Mouse (Mus musculus): Measurements from ENCODE around the gene Itga1. TPM values are rescaled to one million over a fixed set of nuclear protein-coding genes. Genes with fewer than 3 reads are reported as not detected.

Gene Itga1
- polyA plus RNA-seq, 1 experiment from 2014 or later: 6.1 TPM

DNA sequence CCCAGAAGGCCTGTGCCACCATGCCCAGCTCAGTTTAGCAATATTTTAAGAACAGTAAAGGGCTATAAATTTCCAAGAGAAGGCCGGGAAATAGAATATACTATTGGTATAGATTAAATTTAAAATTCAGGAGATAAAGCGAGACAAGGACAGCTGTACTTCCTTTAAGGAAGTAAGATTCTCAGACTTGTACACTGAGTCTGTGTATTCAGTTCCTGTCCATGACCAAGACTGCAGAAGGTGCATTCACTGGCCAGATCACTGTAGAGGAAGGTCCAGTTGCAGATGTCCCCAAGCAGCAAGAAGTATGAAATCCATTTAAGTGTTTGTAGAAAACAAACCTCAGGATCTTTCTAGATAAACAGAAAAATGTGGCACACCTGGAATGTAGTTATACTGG lies 28.3 kb upstream of the Itga1 start:
- H3K4me3 ChIP-seq (ENCODE audit: low read depth, low read length): no peak overlapping the region
- no peaks in the 10 kb centered on the region for H3K4me1 ChIP-seq (ENCODE audit: control insufficient read depth, insufficient read depth, low read length)
- no peaks in the 10 kb centered on the region for H3K9me3 ChIP-seq (replicated peaks; ENCODE audit: control insufficient read depth, low read length, poor library complexity, severe bottlenecking)
- no peak overlapping the region for H3K4me2 ChIP-seq (ENCODE audit: low read length)
- no peak for ATAC-seq
- H3K27me3 ChIP-seq (ENCODE audit: control insufficient read depth, insufficient read depth, low read depth, low read length): no peaks in the 10 kb centered on the region
- no peak overlapping the region for H3K27ac ChIP-seq (ENCODE audit: low read length)
- H3K9ac ChIP-seq (ENCODE audit: low read depth, low read length): no peak overlapping the region
- WGBS: 93% methylated on average over 2 of the region's 2 CpGs
- no peaks in the 10 kb centered on the region for H3K36me3 ChIP-seq (ENCODE audit: control insufficient read depth, insufficient read depth, low read length)

- H3K4me1 ChIP-seq (ENCODE audit: control insufficient read depth, insufficient read depth, low read length): no peaks in the 10 kb centered on the region
- no peaks in the 10 kb centered on the region for H3K36me3 ChIP-seq (ENCODE audit: control insufficient read depth, insufficient read depth, low read length)
- no peak overlapping the region for H3K4me2 ChIP-seq (ENCODE audit: low read length)
- no peak overlapping the region for H3K4me3 ChIP-seq (ENCODE audit: low read depth, low read length)
- no peak overlapping the region for H3K9ac ChIP-seq (ENCODE audit: low read depth, low read length)
- H3K9me3 ChIP-seq (replicated peaks; ENCODE audit: control insufficient read depth, low read length, poor library complexity, severe bottlenecking): no peaks in the 10 kb centered on the region
- WGBS: 88% methylated on average over 1 of the region's 1 CpGs
- ATAC-seq: no peak
- H3K27ac ChIP-seq (ENCODE audit: low read length): no peak overlapping the region
- no peaks in the 10 kb centered on the region for H3K27me3 ChIP-seq (ENCODE audit: control insufficient read depth, insufficient read depth, low read depth, low read length)
Observed at GRCm38 (mm10) chr13:115127826-115128225, 26.1 kb upstream of the Itga1 start.

DNA sequence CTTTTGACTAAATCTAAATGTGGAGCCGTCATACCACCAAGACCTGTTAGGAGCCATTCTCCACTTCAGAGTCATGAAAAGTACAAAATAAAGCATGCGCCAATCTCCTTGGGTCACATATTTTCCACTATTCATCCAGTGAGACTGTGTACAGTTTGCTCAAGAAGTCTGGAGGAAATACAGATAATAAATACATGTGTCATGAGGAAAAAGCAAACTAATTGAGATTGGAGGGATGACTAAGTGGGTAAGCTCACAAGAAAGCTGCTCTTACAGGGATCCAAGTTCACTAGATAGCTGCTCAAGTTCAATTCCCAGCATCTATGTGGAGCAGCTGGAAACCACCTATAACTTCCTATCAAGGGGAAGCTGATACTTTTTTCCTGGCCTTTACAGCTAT lies 24.8 kb upstream of the Itga1 start:
- Histone ChIP-seq H3K27me3 (ENCODE audit: control insufficient read depth, insufficient read depth, low read depth, low read length) (no peaks in the 10 kb centered on the region), H3K9ac (ENCODE audit: low read depth, low read length) (no peak overlapping the region), H3K4me2 (ENCODE audit: low read length) (no peak overlapping the region), H3K36me3 (ENCODE audit: control insufficient read depth, insufficient read depth, low read length) (no peaks in the 10 kb centered on the region), H3K4me3 (ENCODE audit: low read depth, low read length) (no peak overlapping the region), H3K4me1 (ENCODE audit: control insufficient read depth, insufficient read depth, low read length) (no peaks in the 10 kb centered on the region), H3K9me3 (replicated peaks; ENCODE audit: control insufficient read depth, low read length, poor library complexity, severe bottlenecking) (no peaks in the 10 kb centered on the region), H3K27ac (ENCODE audit: low read length) (no peak overlapping the region)
- no peak for ATAC-seq
- WGBS: 98% methylated on average over 2 of the region's 2 CpGs

DNA sequence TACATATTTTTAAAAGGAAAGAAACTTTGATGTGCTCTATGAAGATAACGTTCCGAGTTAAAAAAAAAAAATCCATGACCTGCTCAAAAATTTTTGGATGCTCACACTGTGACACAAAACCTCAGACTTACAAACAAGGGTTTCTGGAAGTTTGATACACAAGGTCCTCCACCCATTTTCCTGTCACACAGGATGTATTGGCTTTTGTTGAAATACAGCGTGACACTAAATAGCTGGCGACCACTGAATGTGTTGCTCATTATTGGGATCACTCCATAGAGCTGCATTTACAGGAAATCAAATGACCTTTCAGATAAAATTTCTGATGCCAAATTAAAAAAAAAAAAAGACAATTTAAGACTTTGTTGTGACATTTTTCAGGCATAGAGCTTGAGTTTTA lies 23.4 kb upstream of the Itga1 start:
- no peak overlapping the region for H3K9ac ChIP-seq (ENCODE audit: low read depth, low read length)
- no peak for ATAC-seq
- 90% methylated on average over 4 of the region's 4 CpGs for whole genome bisulfite sequencing
- no peaks in the 10 kb centered on the region for H3K9me3 ChIP-seq (replicated peaks; ENCODE audit: control insufficient read depth, low read length, poor library complexity, severe bottlenecking)
- no peaks in the 10 kb centered on the region for H3K4me1 ChIP-seq (ENCODE audit: control insufficient read depth, insufficient read depth, low read length)
- H3K36me3 ChIP-seq (ENCODE audit: control insufficient read depth, insufficient read depth, low read length): no peaks in the 10 kb centered on the region
- H3K4me2 ChIP-seq (ENCODE audit: low read length): no peak overlapping the region
- H3K27ac ChIP-seq (ENCODE audit: low read length): no peak overlapping the region
- H3K4me3 ChIP-seq (ENCODE audit: low read depth, low read length): no peak overlapping the region
- H3K27me3 ChIP-seq (ENCODE audit: control insufficient read depth, insufficient read depth, low read depth, low read length): no peaks in the 10 kb centered on the region

GRCm38 (mm10) chr13:115124521-115124920 lies 22.8 kb upstream of the Itga1 start:
- no peak overlapping the region for H3K27ac ChIP-seq (ENCODE audit: low read length)
- H3K27me3 ChIP-seq (ENCODE audit: control insufficient read depth, insufficient read depth, low read depth, low read length): no peaks in the 10 kb centered on the region
- WGBS: 90% methylated on average over 1 of the region's 1 CpGs
- H3K4me2 ChIP-seq (ENCODE audit: low read length): no peak overlapping the region
- H3K9ac ChIP-seq (ENCODE audit: low read depth, low read length): no peak overlapping the region
- H3K4me1 ChIP-seq (ENCODE audit: control insufficient read depth, insufficient read depth, low read length): no peaks in the 10 kb centered on the region
- no peak overlapping the region for H3K4me3 ChIP-seq (ENCODE audit: low read depth, low read length)
- no peaks in the 10 kb centered on the region for H3K36me3 ChIP-seq (ENCODE audit: control insufficient read depth, insufficient read depth, low read length)
- ATAC-seq: no peak
- no peaks in the 10 kb centered on the region for H3K9me3 ChIP-seq (replicated peaks; ENCODE audit: control insufficient read depth, low read length, poor library complexity, severe bottlenecking)

DNA sequence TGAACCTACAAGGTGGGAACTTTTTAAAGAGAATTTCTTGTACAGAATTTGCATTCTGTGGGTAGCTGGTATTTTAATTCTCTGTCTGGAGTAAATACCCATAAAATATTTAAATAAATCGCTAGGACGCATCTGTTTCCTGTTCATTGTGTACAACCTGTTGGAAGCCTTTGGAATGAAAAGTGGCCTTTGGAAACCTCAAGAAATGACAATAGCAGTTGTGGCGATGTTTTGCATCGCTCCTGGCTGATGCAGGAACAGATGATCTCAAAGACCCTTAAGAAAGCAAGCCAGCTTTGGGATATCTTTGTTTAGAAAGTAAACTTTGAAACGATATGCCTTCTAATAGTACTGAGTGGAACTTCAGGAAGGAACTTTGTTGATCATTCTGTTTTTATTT lies 17.0 kb upstream of the Itga1 start:
- H3K27me3 ChIP-seq (ENCODE audit: control insufficient read depth, insufficient read depth, low read depth, low read length): no peaks in the 10 kb centered on the region
- WGBS: 60% methylated on average over 5 of the region's 5 CpGs
- no peak for ATAC-seq

DNA sequence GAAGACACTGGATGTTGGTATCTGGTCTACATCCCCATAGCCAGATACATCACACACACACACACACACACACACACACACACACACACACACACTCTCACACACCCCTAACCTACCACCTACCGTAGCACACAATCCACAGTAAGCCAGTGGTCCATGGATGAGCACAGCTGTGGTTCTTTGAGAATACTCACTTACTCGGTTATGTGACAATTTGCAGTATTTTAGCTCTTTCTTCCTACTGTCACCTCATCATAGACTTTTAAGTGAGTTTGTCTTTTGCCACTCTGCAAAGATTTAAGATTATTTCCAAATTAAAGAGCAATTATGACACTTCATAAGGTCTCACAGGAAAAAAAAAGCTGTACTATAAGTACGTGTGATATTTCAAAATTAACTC lies 16.4 kb upstream of the Itga1 start:
- no peak overlapping the region for H3K27ac ChIP-seq (ENCODE audit: low read length)
- WGBS: 84% methylated on average over 3 of the region's 3 CpGs
- H3K27me3 ChIP-seq (ENCODE audit: control insufficient read depth, insufficient read depth, low read depth, low read length): no peaks in the 10 kb centered on the region

More for the DNA sequence above, 17.0 kb upstream of the Itga1 start:
- Histone ChIP-seq H3K27ac (ENCODE audit: low read length) (no peak overlapping the region), H3K9ac (ENCODE audit: low read depth, low read length) (no peak overlapping the region), H3K4me2 (ENCODE audit: low read length) (no peak overlapping the region), H3K36me3 (ENCODE audit: control insufficient read depth, insufficient read depth, low read length) (no peaks in the 10 kb centered on the region), H3K4me1 (ENCODE audit: control insufficient read depth, insufficient read depth, low read length) (no peaks in the 10 kb centered on the region), H3K4me3 (ENCODE audit: low read depth, low read length) (no peak overlapping the region), H3K9me3 (replicated peaks; ENCODE audit: control insufficient read depth, low read length, poor library complexity, severe bottlenecking) (no peaks in the 10 kb centered on the region)

GRCm38 (mm10) chr13:115116930-115117621 lies 15.3 kb upstream of the Itga1 start:
- no peak overlapping the region for H3K4me2 ChIP-seq (ENCODE audit: low read length)
- no peak overlapping the region for H3K4me3 ChIP-seq (ENCODE audit: low read depth, low read length)
- no peaks in the 10 kb centered on the region for H3K9me3 ChIP-seq (replicated peaks; ENCODE audit: control insufficient read depth, low read length, poor library complexity, severe bottlenecking)
- H3K9ac ChIP-seq (ENCODE audit: low read depth, low read length): no peak overlapping the region
- H3K4me1 ChIP-seq (ENCODE audit: control insufficient read depth, insufficient read depth, low read length): no peaks in the 10 kb centered on the region
- H3K36me3 ChIP-seq (ENCODE audit: control insufficient read depth, insufficient read depth, low read length): no peaks in the 10 kb centered on the region
- no peaks in the 10 kb centered on the region for H3K27me3 ChIP-seq (ENCODE audit: control insufficient read depth, insufficient read depth, low read depth, low read length)
- ATAC-seq: no peak
- H3K27ac ChIP-seq (ENCODE audit: low read length): no peak overlapping the region
- WGBS: 82% methylated on average over 3 of the region's 3 CpGs

More for the DNA sequence above, 16.4 kb upstream of the Itga1 start:
- ATAC-seq: no peak
- Histone ChIP-seq H3K4me3 (ENCODE audit: low read depth, low read length) (no peak overlapping the region), H3K9ac (ENCODE audit: low read depth, low read length) (no peak overlapping the region), H3K4me1 (ENCODE audit: control insufficient read depth, insufficient read depth, low read length) (no peaks in the 10 kb centered on the region), H3K9me3 (replicated peaks; ENCODE audit: control insufficient read depth, low read length, poor library complexity, severe bottlenecking) (no peaks in the 10 kb centered on the region), H3K36me3 (ENCODE audit: control insufficient read depth, insufficient read depth, low read length) (no peaks in the 10 kb centered on the region), H3K4me2 (ENCODE audit: low read length) (no peak overlapping the region)

- Histone ChIP-seq H3K4me1 (ENCODE audit: control insufficient read depth, insufficient read depth, low read length) (no peaks in the 10 kb centered on the region), H3K36me3 (ENCODE audit: control insufficient read depth, insufficient read depth, low read length) (no peaks in the 10 kb centered on the region), H3K27me3 (ENCODE audit: control insufficient read depth, insufficient read depth, low read depth, low read length) (no peaks in the 10 kb centered on the region), H3K27ac (ENCODE audit: low read length) (no peak overlapping the region), H3K4me2 (ENCODE audit: low read length) (no peak overlapping the region), H3K9ac (ENCODE audit: low read depth, low read length) (no peak overlapping the region), H3K9me3 (replicated peaks; ENCODE audit: control insufficient read depth, low read length, poor library complexity, severe bottlenecking) (no peaks in the 10 kb centered on the region), H3K4me3 (ENCODE audit: low read depth, low read length) (no peak overlapping the region)
- 79% methylated on average over 4 of the region's 4 CpGs for WGBS
- no peak for ATAC-seq
Observed at GRCm38 (mm10) chr13:115109628-115110027, 7.9 kb upstream of the Itga1 start.

All from midbrain, embryonic 16.5 days (tissue).